Mouse (Mus musculus) CD4-positive helper T cell, adult 2 months (primary cell): Measurements from ENCODE around the gene Vegfb.
A peak's percentile ranks its signal among the peaks of the same experiment; 100 is the strongest.
"Not testable (repeated sequence)": the region's sequence is repeated elsewhere in the genome, so short reads cannot be mapped to it uniquely, and the experiment has no call there.

ENCODE experiments used
- DNase-seq: peaks from one replicate; pipeline ENCODE4 v3.0.0-alpha.2; 2012; ENCODE audit warnings: low read depth, missing footprints, low spot score

Gene Vegfb

GRCm38 (mm10) chr19:6992011-6992858, 4.8 kb upstream of the Vegfb start, which contains the start of gene Dnajc4:
Dnajc4 (minus strand) TSS chr19:6992572.
- DNase-seq = peak; percentile 98

- DNase-seq = not testable (repeated sequence)
Observed at GRCm38 (mm10) chr19:6991166-6991565, 3.7 kb upstream of the Vegfb start.

DNA sequence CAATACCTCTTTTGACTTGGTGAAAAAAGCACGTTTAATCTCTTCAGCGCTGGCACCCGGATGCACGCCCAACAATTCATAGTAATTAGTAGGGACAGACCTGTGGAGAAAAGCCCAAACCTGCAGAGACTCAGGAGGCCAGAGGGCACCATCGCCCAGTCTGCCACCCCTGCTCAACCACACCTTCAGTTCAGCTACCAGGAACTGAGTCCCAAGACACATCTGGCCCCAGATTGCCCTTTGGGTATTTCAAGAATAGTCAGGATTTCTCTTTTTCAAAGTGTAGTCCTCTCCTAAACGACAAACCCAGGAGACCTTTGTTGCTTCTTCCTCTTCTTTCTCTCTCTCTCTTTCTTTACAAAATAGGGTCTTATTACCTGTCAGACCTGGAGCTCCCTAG, 3.3 kb upstream of the Vegfb start:
- DNase-seq = no peak

DNA sequence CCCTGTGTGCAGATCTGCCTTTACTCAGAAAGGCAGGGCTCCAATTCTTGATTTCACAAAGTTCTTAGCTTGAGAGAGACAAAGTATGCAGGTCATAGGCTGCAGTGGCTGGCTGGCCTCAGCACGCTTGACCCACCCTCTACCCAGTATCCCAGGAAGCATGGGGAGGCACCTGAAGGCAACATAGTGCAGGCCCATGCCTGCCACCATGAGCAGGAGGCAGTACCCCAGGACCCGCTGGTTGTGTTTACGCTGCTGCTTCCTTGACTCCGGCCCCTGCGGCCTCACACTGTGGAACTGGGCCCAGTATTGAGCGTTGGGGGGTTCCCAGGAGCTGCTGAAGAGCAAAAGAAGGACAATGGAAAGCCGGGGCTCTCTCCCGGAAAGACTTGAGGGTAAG, 1.8 kb upstream of the Vegfb start:
- no peak for DNase-seq

DNA sequence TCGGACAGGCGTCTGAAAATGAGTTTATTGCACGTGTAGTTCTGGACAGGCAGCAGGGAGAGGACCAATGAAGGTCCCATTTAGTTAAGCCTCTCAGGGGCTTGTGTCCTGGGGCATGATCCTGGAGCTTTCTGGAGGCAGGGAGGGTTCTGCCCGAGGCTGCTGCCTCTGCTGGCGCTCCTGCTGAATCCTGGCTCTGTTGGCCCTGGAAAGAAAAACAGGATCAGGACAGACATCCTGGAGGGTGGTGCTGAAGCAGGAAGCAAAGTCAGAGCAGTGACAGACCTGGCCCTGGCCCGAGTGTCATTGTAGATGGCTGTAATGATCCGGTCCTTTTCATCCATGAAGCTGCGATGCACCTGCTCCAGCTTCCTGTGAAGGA, 444 bp upstream of the Vegfb start:
- no peak for DNase-seq

DNA sequence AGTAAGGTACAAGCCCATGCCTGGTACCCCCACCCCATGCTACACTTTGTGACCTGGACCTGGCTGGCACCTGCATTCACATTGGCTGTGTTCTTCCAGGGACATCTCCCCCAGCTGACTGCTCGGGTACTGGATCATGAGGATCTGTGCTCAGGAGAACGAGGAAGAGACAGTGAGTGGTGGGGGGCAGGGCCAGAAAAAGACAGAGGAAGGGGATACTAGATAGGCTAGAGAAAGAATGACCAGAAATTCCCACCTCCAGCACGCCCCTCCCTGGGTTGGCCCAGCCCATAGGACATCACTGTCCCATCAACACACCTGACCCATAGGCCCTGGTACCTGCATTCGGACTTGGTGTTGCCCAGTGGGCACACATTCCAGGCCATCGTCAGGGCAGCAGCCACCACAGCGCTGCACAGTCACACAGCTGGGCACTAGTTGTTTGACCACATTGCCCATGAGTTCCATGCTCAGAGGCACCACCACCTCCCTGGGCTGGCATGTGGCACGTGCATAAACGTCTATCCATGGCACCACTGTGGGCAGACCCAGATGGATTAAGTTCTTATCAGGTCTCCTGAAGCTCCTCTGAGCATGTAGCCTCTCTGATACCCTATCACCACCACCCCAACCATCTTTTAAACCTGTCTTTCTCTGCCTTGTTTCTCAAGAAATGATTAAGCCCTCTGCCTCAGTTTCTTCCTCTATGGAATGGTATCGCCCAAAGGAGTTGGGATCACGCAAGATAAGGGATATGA, 1.3 kb downstream of the Vegfb start:
- no peak for DNase-seq

DNA sequence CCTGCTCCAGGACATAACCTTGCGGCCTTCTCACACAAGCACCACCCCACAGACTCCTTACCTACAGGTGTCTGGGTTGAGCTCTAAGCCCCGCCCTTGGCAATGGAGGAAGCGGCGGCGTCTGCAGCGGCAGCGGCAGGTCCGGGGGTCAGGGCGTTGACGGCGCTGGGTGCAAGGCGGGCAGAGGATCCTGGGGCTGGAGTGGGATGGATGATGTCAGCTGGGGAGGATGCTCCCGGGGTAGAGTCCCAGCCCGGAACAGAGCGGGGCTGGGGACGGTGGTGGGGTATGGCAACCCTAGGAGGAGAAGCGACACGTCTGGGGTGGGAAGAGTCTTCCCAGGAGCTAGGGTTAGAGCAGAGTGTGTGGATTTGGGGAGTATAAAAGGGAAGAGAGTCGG, 2.2 kb downstream of the Vegfb start:
- no peak for DNase-seq

DNA sequence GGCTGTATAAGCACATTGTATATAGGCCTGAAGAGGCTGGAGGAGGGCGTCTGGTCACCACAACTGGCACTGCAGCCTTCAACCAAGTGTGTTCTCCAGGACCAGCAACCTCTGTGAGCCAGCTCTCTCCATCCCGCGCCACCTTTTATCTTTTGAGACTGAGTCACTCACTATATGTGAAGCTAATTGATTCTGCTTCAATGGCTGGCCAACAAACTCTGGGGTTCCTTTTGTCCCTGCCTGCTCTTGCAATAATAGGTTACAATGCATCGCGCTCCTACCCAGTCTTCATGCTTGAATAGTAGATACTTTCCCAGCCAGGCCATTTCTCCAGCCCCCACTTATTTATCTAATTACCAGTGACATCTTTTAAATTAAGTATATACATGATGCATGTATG, 3.8 kb downstream of the Vegfb start:
- DNase-seq = no peak

DNA sequence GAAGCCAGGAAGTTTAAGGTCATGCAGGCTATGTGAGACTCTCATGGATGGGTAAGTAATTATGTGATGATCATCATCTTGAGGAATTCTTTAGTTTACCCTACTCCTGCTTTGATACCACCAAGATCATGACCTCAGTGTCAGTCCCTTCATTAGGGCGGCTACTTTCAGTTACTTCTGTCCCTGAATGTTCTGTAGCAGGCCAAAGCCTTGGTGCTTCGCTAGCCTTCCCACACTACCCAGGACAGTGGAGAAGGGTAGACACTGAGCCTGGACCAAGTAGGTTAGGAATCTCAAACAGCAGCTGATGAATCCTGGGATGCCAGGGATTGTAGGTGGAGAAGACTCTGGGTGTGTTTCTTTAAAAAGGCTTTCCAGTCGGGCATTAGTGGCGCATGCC, 6.0 kb downstream of the Vegfb start:
- DNase-seq = no peak

- DNase-seq = peak; percentile 99
Observed at GRCm38 (mm10) chr19:6980381-6981093, 6.9 kb downstream of the Vegfb start, which contains the start of gene Fkbp2. Fkbp2 (minus strand) TSS chr19:6980501.

DNA sequence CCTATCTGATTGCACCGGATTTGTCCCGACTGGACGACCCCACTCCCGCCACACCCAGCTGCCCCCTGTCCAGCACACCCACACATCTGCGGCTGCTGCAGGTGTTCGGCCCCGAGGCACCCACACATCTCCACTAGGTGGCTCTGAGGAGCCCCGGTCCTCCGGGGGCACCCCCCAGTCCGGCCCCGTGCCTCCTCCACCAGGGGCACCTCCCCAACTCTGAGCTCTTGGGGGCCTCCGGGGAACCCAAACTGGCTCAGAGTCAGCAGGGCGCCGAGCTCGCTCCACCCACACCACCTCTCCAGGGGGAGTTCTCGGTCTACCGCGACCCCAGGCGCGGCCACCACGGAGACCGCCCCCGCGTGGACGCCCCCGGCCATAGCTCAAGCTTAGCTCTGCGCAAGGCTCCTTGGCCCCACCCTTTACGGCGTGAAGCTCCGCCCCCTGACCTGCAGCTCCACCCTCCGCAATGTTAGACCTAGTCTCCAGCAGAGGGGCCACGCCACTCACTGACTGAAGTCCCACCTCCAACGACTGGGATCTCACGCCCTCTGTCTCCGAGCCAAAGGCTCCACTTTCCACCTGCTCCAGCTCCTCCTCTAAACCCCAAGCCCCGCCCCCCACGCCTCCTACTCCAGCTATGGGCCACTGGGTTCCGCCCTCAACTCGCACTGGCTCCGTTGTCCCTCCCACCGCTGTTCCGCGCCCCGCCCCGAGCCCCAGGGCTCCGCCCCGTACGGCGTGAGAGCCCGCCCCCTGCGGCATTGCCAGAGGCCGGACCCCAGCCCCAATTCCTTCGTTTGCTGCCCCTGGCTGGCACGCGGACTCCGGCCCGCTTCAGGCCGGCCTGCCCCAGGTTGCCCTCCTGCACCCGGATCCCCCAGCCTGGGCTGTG, 7.7 kb downstream of the Vegfb start:
- DNase-seq = peak; percentile 100

GRCm38 (mm10) chr19:6979001-6979479, 8.4 kb downstream of the Vegfb start:
- peak; percentile 61 for DNase-seq

DNA sequence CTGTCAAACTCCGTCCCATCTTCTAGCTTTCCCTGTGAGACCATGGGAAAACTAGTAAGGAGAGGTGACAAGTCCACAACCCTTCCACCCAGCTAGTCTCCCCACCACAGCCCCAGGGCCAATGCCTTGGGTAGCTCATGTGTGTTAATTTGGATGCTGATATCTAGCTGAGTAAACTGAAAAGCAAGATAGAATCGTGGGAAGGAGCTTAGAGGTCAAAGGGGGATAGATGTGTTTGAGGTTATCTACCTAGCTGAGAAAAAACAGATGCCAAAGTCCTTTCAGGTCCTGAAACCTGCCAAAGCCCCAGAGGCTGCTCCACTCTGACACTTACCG, 8.8 kb downstream of the Vegfb start:
- no peak for DNase-seq

- no peak for DNase-seq
Observed at GRCm38 (mm10) chr19:6977759-6978638, 9.5 kb downstream of the Vegfb start.

GRCm38 (mm10) chr19:6975537-6976521, 11.6 kb downstream of the Vegfb start, which contains the start of gene Plcb3:
Plcb3 (minus strand) TSS chr19:6976470.
- peak; percentile 69 for DNase-seq

DNA sequence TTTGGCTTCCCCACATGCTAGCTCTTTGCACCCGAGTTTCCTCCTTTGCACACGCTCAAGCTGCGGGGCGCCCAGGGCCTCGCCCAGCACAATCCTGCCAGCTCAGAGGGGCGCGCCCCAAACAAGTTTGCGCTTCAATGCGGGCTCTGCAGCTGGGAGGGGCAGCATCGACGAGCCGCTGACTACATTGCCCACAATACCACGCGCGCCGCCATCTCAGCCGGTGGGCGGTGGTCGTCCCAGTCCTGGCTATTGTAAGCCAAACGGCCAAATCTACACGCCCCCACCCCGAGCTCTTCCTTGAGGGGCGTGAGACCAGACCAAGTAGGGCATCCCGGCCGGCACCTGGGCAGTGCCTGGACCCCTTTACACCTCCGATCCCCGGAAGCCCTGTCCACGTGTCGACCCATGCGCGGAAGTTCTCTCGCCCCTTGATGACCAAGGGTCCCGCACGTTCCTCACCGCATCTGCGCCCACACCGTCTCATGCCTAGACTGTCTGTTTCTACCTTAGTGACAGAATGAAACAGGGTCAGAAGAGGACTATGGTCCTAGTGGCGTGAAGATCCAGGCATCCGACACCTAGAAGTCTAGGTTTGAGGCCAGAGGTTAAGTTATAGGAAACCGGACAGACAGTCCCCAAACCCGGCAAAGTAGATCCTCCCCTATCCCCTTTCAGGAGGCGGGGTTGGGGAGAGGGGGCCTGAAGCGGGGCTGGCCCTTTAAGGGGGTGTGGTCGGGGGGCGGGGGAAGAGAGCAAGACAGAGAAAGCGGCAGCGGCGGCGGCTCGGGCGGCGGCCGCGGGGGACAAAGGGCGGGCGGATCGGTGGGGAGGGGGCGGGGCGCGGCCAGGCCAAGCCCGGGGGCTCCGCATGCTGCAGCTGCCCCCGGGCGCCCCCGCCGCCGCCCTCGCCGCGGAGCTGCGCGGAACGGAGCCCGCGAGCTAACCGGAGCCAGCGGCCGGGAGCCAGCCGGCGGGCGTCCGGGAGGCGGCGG, 12.9 kb downstream of the Vegfb start, which contains the start of gene Ppp1r14b:
Ppp1r14b (plus strand) TSS at position 758 of the 995 bp plus-strand sequence.
- peak; percentile 83 for DNase-seq

DNA sequence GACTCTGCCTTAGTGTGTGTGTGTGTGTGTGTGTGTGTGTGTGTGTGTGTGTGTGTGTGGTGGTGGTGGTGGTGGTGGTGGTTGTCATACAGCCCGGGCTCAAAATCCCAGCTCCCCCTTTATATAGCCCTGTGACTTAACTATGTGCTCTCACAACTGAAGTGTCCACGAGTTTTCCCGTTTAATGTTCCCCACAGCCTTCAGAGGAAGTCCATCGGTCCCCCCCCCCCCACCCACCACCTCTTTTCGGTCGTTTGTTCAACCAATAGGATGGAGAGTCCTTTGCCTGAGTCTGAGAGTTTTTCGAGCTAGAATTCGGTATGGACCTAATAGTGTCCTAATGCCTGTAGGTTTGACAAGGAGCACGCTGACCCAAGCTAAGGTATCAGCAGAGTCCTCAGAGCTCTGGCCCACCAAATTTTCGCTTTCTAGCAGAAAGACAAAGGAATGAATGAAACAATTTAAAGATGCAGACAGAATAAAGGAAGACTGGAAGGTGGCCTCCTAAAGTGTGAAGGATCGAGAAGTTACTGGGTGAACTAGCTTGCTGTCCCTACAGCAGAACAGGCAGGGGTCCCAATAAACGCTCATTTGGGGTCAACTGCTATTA, 13.8 kb downstream of the Vegfb start:
- no peak for DNase-seq
